Mouse (Mus musculus): ENCODE data around the gene Ndufv1. TPM values are rescaled to one million over a fixed set of nuclear protein-coding genes. Genes with fewer than 3 reads are reported as not detected.

Gene Ndufv1
- polyA plus RNA-seq, 1 experiment, result 77.9 TPM

DNA sequence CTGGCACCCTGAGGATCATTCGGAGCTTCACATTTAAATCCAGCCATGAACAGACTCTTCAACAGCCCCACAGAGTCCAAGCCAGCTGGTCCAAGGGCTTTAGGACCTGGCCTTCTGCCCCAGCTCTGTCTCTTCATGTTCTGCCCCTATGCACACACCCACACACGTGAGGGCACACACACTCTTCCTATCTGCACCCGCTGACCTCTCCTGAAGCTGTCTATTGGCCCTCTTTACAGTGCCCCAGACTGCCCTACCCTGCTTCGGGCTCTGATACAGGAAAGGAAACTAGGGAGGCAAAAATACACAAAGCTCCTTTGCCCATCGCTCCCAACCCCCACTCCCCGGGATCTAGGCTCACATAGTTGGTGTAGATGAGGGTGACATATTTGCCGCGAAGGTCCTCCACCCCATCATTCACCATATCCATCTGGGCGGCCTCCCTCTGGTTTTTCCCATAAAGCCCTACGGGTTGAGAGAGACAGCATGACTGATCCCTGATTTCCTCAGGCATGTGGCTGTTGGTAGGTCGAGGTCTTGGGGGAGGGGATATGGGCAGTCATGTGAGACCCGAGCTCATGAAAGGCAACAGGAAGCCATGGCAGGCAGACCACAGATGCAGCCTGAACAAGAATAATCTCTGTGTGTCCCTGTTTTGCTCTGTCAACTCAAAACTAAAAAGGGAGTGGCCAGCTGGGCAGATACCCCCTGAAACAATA lies 23.9 kb upstream of the Ndufv1 start:
- Histone ChIP-seq H3K36me3 (ENCODE audit: control insufficient read depth, insufficient read depth, low read length, poor library complexity, severe bottlenecking) (no peaks in the 10 kb centered on the region), H3K9ac (ENCODE audit: low read depth, poor library complexity, severe bottlenecking) (no peak overlapping the region), H3K4me1 (ENCODE audit: control insufficient read depth, insufficient read depth, low read length) (no peaks in the 10 kb centered on the region), H3K9me3 (replicated peaks; ENCODE audit: control insufficient read depth, insufficient read depth, low read length, poor library complexity, severe bottlenecking) (no peaks in the 10 kb centered on the region), H3K4me3 (ENCODE audit: low read depth, low read length) (no peak overlapping the region), H3K27ac (ENCODE audit: insufficient read depth, low read length) (no peak overlapping the region), H3K27me3 (ENCODE audit: control insufficient read depth, insufficient read depth, low read length, poor library complexity, severe bottlenecking) (no peaks in the 10 kb centered on the region)
- TF ChIP-seq CTCF (IDR thresholded peaks at IDR 0.05; ENCODE audit: low read depth, low read length) (no peak), EP300 (IDR thresholded peaks at IDR 0.05; ENCODE audit: insufficient read depth, low read depth, low read length) (no peak), POLR2A (IDR thresholded peaks at IDR 0.05; ENCODE audit: insufficient read depth, low read length) (no peak)

DNA sequence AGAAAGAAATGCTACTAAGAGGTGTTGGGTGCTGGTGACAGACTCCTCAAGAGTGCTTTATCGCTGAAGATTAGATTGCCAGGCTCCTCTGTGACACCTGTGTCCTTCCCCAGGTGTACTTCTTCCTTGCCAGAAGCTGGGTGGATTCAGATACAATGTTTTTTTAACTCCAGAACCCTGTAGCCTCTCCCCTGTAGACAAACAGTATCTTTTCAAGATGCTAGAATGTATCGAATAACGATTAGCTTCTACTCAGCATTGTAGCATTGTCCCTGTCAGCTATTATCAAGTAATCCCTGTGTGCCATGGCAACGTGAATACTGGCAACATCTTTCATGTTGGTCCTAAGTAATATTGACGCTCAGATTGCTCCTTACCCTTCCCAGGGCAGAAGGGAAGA lies 21.1 kb upstream of the Ndufv1 start:
- Histone ChIP-seq H3K27me3 (ENCODE audit: control insufficient read depth, insufficient read depth, low read length, poor library complexity, severe bottlenecking) (no peaks in the 10 kb centered on the region), H3K4me3 (ENCODE audit: low read depth, low read length) (no peak overlapping the region), H3K27ac (ENCODE audit: insufficient read depth, low read length) (no peak overlapping the region), H3K36me3 (ENCODE audit: control insufficient read depth, insufficient read depth, low read length, poor library complexity, severe bottlenecking) (no peaks in the 10 kb centered on the region), H3K9me3 (replicated peaks; ENCODE audit: control insufficient read depth, insufficient read depth, low read length, poor library complexity, severe bottlenecking) (no peaks in the 10 kb centered on the region), H3K4me1 (ENCODE audit: control insufficient read depth, insufficient read depth, low read length) (no peaks in the 10 kb centered on the region), H3K9ac (ENCODE audit: low read depth, poor library complexity, severe bottlenecking) (no peak overlapping the region)
- TF ChIP-seq CTCF (IDR thresholded peaks at IDR 0.05; ENCODE audit: low read depth, low read length) (no peak), POLR2A (IDR thresholded peaks at IDR 0.05; ENCODE audit: insufficient read depth, low read length) (no peak), EP300 (IDR thresholded peaks at IDR 0.05; ENCODE audit: insufficient read depth, low read depth, low read length) (no peak)

DNA sequence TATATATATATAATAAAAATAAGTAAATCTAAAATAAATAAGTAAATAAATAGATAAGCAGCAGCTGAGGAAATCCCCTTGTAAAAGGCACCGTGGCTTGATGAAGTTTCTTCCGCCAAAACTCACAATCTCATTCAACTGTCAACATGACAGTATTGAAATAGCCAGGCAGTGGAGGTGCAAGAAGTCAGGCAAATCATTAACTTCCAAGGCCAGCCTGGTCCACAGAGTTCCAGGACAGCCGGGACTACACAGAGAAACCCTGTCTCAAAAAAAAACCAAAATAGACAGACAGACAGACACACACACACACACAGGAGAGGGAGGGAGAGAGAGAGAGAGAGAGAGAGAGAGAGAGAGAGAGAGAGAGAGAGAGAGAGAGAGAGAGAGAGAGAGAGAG lies 20.7 kb upstream of the Ndufv1 start:
- Histone ChIP-seq H3K9me3 (replicated peaks; ENCODE audit: control insufficient read depth, insufficient read depth, low read length, poor library complexity, severe bottlenecking) (no peaks in the 10 kb centered on the region), H3K4me1 (ENCODE audit: control insufficient read depth, insufficient read depth, low read length) (no peaks in the 10 kb centered on the region), H3K27ac (ENCODE audit: insufficient read depth, low read length) (no peak overlapping the region), H3K4me3 (ENCODE audit: low read depth, low read length) (no peak overlapping the region), H3K27me3 (ENCODE audit: control insufficient read depth, insufficient read depth, low read length, poor library complexity, severe bottlenecking) (no peaks in the 10 kb centered on the region), H3K36me3 (ENCODE audit: control insufficient read depth, insufficient read depth, low read length, poor library complexity, severe bottlenecking) (no peaks in the 10 kb centered on the region), H3K9ac (ENCODE audit: low read depth, poor library complexity, severe bottlenecking) (no peak overlapping the region)
- TF ChIP-seq POLR2A (IDR thresholded peaks at IDR 0.05; ENCODE audit: insufficient read depth, low read length), result no peak
- TF ChIP-seq EP300 (IDR thresholded peaks at IDR 0.05; ENCODE audit: insufficient read depth, low read depth, low read length), result no peak

DNA sequence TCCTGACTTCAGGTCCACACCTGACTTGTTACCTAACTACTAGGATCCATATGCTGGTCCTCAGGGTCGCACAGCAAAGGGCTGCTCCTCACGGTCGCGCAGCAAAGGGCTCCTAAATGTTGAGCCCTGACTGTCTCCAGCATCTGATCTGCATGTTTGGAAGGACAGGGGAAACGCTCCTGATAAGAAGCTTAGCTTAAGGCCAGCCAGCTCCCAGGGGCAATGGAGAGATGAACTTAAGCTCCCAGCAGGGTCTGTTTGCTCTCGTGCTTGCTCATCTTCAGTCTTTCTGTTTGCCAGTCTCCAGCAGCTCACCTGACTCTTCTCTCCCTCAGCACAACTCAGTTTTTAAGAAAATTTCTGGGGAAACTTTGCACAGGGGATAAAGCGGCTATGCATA lies 20.1 kb upstream of the Ndufv1 start:
- no peaks in the 10 kb centered on the region for H3K9me3 ChIP-seq (replicated peaks; ENCODE audit: control insufficient read depth, insufficient read depth, low read length, poor library complexity, severe bottlenecking)
- no peak overlapping the region for H3K4me3 ChIP-seq (ENCODE audit: low read depth, low read length)
- no peaks in the 10 kb centered on the region for H3K36me3 ChIP-seq (ENCODE audit: control insufficient read depth, insufficient read depth, low read length, poor library complexity, severe bottlenecking)
- no peak overlapping the region for H3K27ac ChIP-seq (ENCODE audit: insufficient read depth, low read length)
- no peaks in the 10 kb centered on the region for H3K4me1 ChIP-seq (ENCODE audit: control insufficient read depth, insufficient read depth, low read length)
- TF ChIP-seq POLR2A (IDR thresholded peaks at IDR 0.05; ENCODE audit: insufficient read depth, low read length) (no peak), CTCF (IDR thresholded peaks at IDR 0.05; ENCODE audit: low read depth, low read length) (no peak), EP300 (IDR thresholded peaks at IDR 0.05; ENCODE audit: insufficient read depth, low read depth, low read length) (no peak)
- no peaks in the 10 kb centered on the region for H3K27me3 ChIP-seq (ENCODE audit: control insufficient read depth, insufficient read depth, low read length, poor library complexity, severe bottlenecking)
- no peak overlapping the region for H3K9ac ChIP-seq (ENCODE audit: low read depth, poor library complexity, severe bottlenecking)

DNA sequence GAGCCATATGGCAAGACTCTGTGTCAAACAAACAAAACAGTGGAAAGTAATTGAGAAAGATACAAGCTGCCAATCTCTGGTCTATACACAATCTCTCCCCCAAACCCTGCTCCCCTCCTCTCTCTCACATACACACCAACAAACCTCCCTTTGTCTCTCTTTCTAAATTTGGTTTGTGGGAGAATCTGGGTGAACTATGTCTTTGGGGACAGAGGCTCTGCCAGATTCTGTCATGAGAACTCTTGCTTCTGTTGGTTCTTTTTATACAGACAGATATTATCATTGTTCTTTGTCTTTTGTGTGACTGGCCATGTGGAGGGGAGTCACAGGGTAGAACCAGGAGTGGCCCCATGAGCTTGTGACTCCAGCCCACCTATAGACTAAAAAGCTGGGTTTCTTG lies 15.0 kb upstream of the Ndufv1 start:
- TF ChIP-seq POLR2A (IDR thresholded peaks at IDR 0.05; ENCODE audit: insufficient read depth, low read length) (no peak), EP300 (IDR thresholded peaks at IDR 0.05; ENCODE audit: insufficient read depth, low read depth, low read length) (no peak), CTCF (IDR thresholded peaks at IDR 0.05; ENCODE audit: low read depth, low read length) (no peak)
- no peaks in the 10 kb centered on the region for H3K27me3 ChIP-seq (ENCODE audit: control insufficient read depth, insufficient read depth, low read length, poor library complexity, severe bottlenecking)
- no peaks in the 10 kb centered on the region for H3K36me3 ChIP-seq (ENCODE audit: control insufficient read depth, insufficient read depth, low read length, poor library complexity, severe bottlenecking)
- H3K9ac ChIP-seq (ENCODE audit: low read depth, poor library complexity, severe bottlenecking), result no peak overlapping the region
- peaks cover 4% of the 10 kb centered on the region; the same call in 1 of the 2 replicates for H3K9me3 ChIP-seq (replicated peaks; ENCODE audit: control insufficient read depth, insufficient read depth, low read length, poor library complexity, severe bottlenecking)
- no peak overlapping the region for H3K27ac ChIP-seq (ENCODE audit: insufficient read depth, low read length)
- no peaks in the 10 kb centered on the region for H3K4me1 ChIP-seq (ENCODE audit: control insufficient read depth, insufficient read depth, low read length)
- no peak overlapping the region for H3K4me3 ChIP-seq (ENCODE audit: low read depth, low read length)

DNA sequence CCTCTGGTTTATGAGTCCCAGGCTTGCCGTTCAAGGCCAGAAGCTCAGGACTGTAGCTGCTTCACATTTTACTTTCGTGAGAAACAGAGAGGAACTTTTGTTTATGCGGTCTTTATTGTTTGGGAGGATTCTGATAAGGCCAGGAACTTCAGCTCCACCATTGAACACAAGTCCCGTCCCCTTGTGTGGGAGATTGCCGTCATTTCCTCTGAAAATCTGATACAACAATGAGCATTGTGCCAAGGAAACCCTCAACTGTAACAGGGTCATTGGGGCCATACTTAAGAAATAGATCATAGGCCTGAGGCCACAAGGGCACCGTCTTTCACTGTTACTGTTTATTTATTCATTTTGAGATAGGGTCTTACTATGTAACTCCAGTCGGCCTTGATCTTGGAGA lies 10.6 kb upstream of the Ndufv1 start:
- no peaks in the 10 kb centered on the region for H3K27me3 ChIP-seq (ENCODE audit: control insufficient read depth, insufficient read depth, low read length, poor library complexity, severe bottlenecking)
- TF ChIP-seq EP300 (IDR thresholded peaks at IDR 0.05; ENCODE audit: insufficient read depth, low read depth, low read length) (no peak), CTCF (IDR thresholded peaks at IDR 0.05; ENCODE audit: low read depth, low read length) (no peak), POLR2A (IDR thresholded peaks at IDR 0.05; ENCODE audit: insufficient read depth, low read length) (no peak)
- H3K9me3 ChIP-seq (replicated peaks; ENCODE audit: control insufficient read depth, insufficient read depth, low read length, poor library complexity, severe bottlenecking), result peaks cover 4% of the 10 kb centered on the region; the same call in 1 of the 2 replicates

More for the DNA sequence above, 10.6 kb upstream of the Ndufv1 start:
- Histone ChIP-seq H3K4me3 (ENCODE audit: low read depth, low read length) (no peak overlapping the region), H3K9ac (ENCODE audit: low read depth, poor library complexity, severe bottlenecking) (no peak overlapping the region), H3K36me3 (ENCODE audit: control insufficient read depth, insufficient read depth, low read length, poor library complexity, severe bottlenecking) (no peaks in the 10 kb centered on the region), H3K27ac (ENCODE audit: insufficient read depth, low read length) (no peak overlapping the region), H3K4me1 (ENCODE audit: control insufficient read depth, insufficient read depth, low read length) (no peaks in the 10 kb centered on the region)

Measured in ES-Bruce4 (cell line).